Mouse (Mus musculus): ENCODE data around the gene Faah.

DNA sequence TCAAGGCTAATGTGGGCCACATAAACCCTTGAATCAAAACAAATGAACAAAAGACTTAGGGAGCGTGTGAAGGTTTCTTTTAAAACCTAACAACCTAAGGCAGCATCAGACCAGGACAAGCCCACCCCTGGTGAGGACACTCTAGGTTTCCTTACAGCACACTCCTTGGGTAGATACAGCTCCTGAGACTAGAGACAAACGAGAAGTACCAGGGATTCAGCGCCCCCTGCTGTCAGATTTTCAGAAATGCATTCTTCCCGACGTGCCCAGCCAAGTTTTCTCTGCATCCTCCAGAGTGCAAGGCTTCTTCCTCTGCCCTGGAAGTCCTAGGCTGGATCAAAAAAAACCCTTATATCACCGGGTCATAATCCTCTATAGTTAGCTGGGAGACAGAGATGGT, 65.0 kb downstream of the Faah start:
- TF ChIP-seq POLR2A (IDR thresholded peaks at IDR 0.05; ENCODE audit: borderline replicate concordance, low read depth, low read length) (no peak), CTCF (IDR thresholded peaks at IDR 0.05; ENCODE audit: low read depth, low read length) (peak; percentile 71)

Data from bone marrow macrophage, adult 2 months (primary cell).